Mouse (Mus musculus) lung, embryonic 14.5 days (tissue): Measurements from ENCODE around the gene Cdc73. TPM values are rescaled to one million over a fixed set of nuclear protein-coding genes. Genes with fewer than 3 reads are reported as not detected.
"Not testable (repeated sequence)": the region's sequence is repeated elsewhere in the genome, so short reads cannot be mapped to it uniquely, and the experiment has no call there.

Source experiments
- ATAC-seq: fragments of 200-750 bp; cut with Nextera tagmentation; 2 replicates; pipeline ENCODE4 v1.8.0; 2017; ENCODE audit warnings: mild to moderate bottlenecking, moderate TSS enrichment, moderate library complexity; ENCODE audit not compliant: insufficient read depth
- DNase-seq: peaks from one replicate; pipeline ENCODE4 v3.0.0-alpha.2; 2015
- H3K27ac ChIP-seq: fragments of 300-500 bp; sonication (generic); 2 replicates; pipeline ENCODE4 v1.5.1; 2014; ENCODE audit warnings: low read depth, mild to moderate bottlenecking, moderate library complexity
- H3K27me3 ChIP-seq: fragments of 300-500 bp; sonication (generic); 2 replicates; pipeline ENCODE4 v1.6.1; 2014; ENCODE audit warnings: low read length, control low read depth; ENCODE audit not compliant: insufficient read depth
- H3K36me3 ChIP-seq: fragments of 300-500 bp; sonication (generic); 2 replicates; pipeline ENCODE4 v1.6.1; 2014; ENCODE audit warnings: control low read depth; ENCODE audit not compliant: insufficient read depth
- H3K4me1 ChIP-seq: fragments of 300-500 bp; sonication (generic); 2 replicates; pipeline ENCODE4 v1.6.1; 2014; ENCODE audit warnings: antibody characterized with exemption, control low read depth; ENCODE audit not compliant: insufficient read depth
- H3K4me2 ChIP-seq: fragments of 300-500 bp; sonication (generic); 2 replicates; pipeline ENCODE4 v1.6.1; 2014; ENCODE audit warnings: mild to moderate bottlenecking
- H3K4me3 ChIP-seq: fragments of 300-500 bp; sonication (generic); 2 replicates; pipeline ENCODE4 v1.5.1; 2014; ENCODE audit warnings: low read depth, low read length
- H3K9ac ChIP-seq: fragments of 300-500 bp; sonication (generic); 2 replicates; pipeline ENCODE4 v1.6.1; 2014
- H3K9me3 ChIP-seq: fragments of 300-500 bp; sonication (generic); 2 replicates; pipeline ENCODE4 v1.6.1; 2016; ENCODE audit warnings: low read depth, low read length, control low read depth
- CTCF ChIP-seq: IDR thresholded peaks from 2 replicates; pipeline ENCODE4 v1.5.1; 2016; ENCODE audit warnings: antibody characterized with exemption, low read depth
- WGBS: fragments of 180-500 bp; shearing (Covaris S2); extraction: QIAGEN DNeasy Blood & Tissue Kit; methylation state at CpG from one replicate; pipeline ENCODE4 v1.1.7; 2014; 5-methylcytosine and 5-hydroxymethylcytosine counted together
- polyA plus RNA-seq: library from polyadenylated mRNA; unstranded; fragments of >200 nt; fragmentation: Nextera tagmentation; extraction: Ambion mirVana; gene quantifications from 2 replicates; pipeline ENCODE4 v1.2.1, GENCODE M21; 2014

Cdc73 gene
- polyA plus RNA-seq, 1 experiment from 2014 or later, result 22.2 TPM

DNA sequence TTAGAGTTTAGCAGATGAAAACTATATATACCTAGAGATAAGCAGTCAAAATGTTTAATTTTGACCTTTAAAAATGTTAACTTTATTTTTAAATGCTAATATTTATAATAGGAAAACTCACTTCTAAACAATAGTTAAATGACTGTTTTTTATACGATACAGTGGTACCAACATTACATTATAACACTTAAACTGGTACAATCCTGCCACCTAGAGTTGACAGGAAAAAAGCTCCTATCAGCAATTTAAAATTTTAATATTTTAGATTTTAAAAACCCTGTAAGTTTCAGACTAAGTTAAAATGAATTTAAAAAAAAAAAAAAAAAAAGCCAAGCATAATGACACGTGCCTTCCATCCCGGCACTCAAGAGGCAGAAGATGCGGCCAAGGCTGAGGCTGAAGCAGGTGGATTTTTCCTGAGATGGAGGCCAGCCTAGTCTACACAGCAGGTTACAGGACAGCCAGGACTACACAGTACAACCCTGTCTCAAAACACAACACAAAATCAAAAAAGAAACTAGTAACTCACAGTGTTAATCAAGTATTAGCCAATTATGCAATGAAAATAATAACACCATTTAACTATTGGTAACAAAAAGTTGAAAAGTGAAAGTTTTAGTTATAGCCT lies 26.8 kb downstream of the Cdc73 start:
- no peak overlapping the region for H3K9ac ChIP-seq
- peaks cover 44% of the 10 kb centered on the region for H3K36me3 ChIP-seq
- H3K27me3 ChIP-seq, result no peaks in the 10 kb centered on the region
- H3K9me3 ChIP-seq, result no peaks in the 10 kb centered on the region
- ATAC-seq (no peak), DNase-seq (peak; percentile 42)
- H3K27ac ChIP-seq, result no peak overlapping the region
- H3K4me2 ChIP-seq, result no peak overlapping the region
- no peak overlapping the region for H3K4me3 ChIP-seq
- 87% methylated on average over 4 of the region's 4 CpGs for WGBS
- H3K4me1 ChIP-seq, result no peaks in the 10 kb centered on the region
- TF ChIP-seq CTCF, result no peak

DNA sequence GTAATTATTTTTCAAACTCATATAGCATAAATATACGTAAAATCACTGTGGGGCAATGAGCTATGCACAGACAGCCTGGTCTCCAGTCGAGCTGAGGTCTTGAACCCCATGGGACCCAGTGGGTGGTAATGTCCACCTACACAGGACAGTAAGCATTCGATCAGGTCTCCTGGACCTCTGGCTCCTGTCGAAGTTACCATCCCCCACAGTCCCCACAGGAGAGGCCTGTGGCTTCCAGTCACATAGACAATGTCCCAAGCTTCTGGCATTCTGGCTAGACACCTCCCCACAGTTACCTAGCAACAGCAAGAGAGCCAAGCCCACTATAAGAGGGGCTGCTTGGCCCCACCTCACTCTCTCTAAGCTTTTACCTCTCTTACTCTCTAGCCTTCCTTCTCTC lies 37.9 kb downstream of the Cdc73 start:
- 96% methylated on average over 4 of the region's 4 CpGs for WGBS
- peaks cover 33% of the 10 kb centered on the region for H3K36me3 ChIP-seq
- DNase-seq, H3K9ac ChIP-seq, H3K4me3 ChIP-seq, H3K27ac ChIP-seq, H3K4me2 ChIP-seq, H3K27me3 ChIP-seq, H3K9me3 ChIP-seq, H3K4me1 ChIP-seq, ATAC-seq: not testable (repeated sequence)

DNA sequence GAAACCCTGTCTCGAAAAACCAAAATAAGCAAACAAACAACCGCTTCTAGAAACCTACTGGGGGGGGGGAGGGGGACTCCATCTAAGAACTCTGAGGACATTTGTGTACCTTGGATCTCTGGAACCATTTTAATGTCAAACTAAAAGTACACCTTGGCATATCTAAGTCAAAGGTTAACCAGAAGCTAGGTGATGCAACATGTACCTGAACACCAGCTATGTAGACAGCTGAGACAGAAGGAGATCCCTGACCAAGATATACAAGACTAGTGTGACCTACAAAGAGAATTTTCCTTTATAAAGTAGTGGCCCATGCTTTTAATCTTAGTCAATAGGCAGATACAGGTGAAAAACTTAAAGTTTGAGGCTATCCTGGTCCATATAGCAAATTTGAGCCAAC lies 39.5 kb downstream of the Cdc73 start:
- no peak overlapping the region for H3K4me2 ChIP-seq
- no peak overlapping the region for H3K4me3 ChIP-seq
- H3K9ac ChIP-seq, result no peak overlapping the region
- DNase-seq (no peak), ATAC-seq (no peak)
- H3K27ac ChIP-seq, result no peak overlapping the region
- WGBS, result 90% methylated on average over 2 of the region's 2 CpGs
- no peaks in the 10 kb centered on the region for H3K27me3 ChIP-seq
- H3K4me1 ChIP-seq, result no peaks in the 10 kb centered on the region
- peaks cover 23% of the 10 kb centered on the region; the same call in 1 of the 2 replicates for H3K36me3 ChIP-seq
- H3K9me3 ChIP-seq, result no peaks in the 10 kb centered on the region
- TF ChIP-seq CTCF, result no peak

DNA sequence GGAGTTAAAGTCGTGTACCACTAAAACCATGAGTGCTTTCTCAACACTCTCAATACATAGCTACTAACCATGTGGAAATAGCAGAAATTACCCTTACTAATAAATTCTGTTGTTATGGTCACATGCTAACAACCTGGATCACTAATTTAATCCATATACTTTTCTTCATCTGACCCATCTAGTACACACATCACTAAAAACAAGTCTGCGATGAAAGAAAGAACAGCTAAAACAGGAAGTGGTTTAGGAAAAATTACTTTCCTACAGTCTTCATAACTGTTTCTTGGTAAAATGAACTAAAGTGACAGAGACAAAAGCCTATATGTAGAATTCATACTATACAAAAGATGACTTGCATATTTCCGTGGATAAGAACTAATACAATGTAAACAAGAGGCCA lies 49.0 kb downstream of the Cdc73 start:
- ATAC-seq (no peak), DNase-seq (no peak)
- H3K9me3 ChIP-seq, result no peaks in the 10 kb centered on the region
- WGBS, result 86% methylated on average over 3 of the region's 3 CpGs
- no peak overlapping the region for H3K27ac ChIP-seq
- no peak overlapping the region for H3K9ac ChIP-seq
- no peaks in the 10 kb centered on the region for H3K4me1 ChIP-seq
- peaks cover 10% of the 10 kb centered on the region for H3K36me3 ChIP-seq
- H3K27me3 ChIP-seq, result no peaks in the 10 kb centered on the region
- H3K4me2 ChIP-seq, result no peak overlapping the region
- no peak overlapping the region for H3K4me3 ChIP-seq
- no peak for TF ChIP-seq CTCF

DNA sequence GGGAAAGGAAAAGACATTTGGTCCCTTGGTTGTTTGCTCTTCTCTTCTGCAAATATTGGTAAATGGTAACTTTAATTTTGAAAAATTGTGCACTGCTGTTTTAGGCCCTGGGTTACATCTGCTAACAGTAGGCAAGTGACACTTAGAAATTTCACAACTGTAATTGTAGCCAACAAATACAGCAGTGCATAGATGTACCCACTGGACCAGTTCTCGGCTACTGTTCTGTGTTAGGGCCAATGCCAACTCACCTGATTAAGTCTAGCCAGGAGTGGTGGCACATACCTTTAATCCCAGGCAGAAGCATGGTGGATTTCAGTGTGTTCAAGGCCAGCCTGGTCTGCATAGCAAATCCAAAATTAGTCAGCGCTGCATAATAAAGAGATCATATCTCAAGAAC lies 52.4 kb downstream of the Cdc73 start:
- H3K4me1 ChIP-seq, result no peaks in the 10 kb centered on the region
- H3K9me3 ChIP-seq, result no peaks in the 10 kb centered on the region
- TF ChIP-seq CTCF, result no peak
- DNase-seq (no peak), ATAC-seq (no peak)
- H3K27me3 ChIP-seq, result no peaks in the 10 kb centered on the region
- H3K27ac ChIP-seq, result no peak overlapping the region
- no peak overlapping the region for H3K4me2 ChIP-seq
- no peak overlapping the region for H3K4me3 ChIP-seq
- peaks cover 10% of the 10 kb centered on the region for H3K36me3 ChIP-seq
- H3K9ac ChIP-seq, result no peak overlapping the region
- WGBS, result 91% methylated on average over 2 of the region's 2 CpGs

DNA sequence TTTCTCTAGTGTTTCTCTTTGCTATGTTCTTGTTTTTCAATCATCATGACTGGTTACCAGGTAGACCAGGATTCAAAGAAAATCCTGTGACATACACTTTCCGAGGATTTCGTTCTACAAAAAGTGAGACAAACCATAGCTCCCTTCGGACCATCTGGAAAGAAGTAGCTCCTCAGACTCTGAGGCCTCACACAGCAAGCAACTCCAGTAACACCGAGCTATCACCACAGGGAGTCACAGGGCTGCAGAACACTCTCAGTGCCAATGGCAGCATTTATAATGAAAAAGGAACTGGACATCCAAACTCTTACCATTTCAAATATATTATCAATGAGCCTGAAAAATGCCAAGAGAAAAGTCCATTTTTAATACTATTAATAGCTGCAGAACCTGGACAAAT lies 56.5 kb downstream of the Cdc73 start:
- Histone ChIP-seq H3K4me3 (no peak overlapping the region), H3K4me2 (no peak overlapping the region), H3K27me3 (no peaks in the 10 kb centered on the region), H3K4me1 (no peaks in the 10 kb centered on the region), H3K36me3 (peaks cover 3% of the 10 kb centered on the region; the same call in 1 of the 2 replicates), H3K27ac (no peak overlapping the region), H3K9me3 (no peaks in the 10 kb centered on the region), H3K9ac (no peak overlapping the region)
- ATAC-seq (no peak), DNase-seq (no peak)
- 92% methylated on average over 4 of the region's 4 CpGs for WGBS
- no peak for TF ChIP-seq CTCF

DNA sequence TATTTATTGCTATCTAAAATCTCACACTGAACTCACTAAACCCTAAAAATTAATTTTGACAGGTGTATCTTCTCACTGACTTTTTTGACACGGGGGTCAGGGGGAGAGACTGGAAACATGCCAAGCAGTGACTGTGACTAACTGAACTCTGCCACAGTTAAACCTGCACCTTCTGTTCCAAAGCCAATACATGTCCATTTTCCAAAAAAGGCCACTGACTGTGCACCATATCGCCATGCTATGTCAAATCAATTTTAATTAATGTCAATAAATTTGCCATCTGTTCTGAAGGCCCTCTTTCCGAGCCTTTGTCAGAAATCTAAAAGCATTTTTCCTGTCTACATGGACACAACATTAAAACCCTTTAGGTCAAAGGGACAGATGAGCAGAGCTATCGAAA lies 57.3 kb downstream of the Cdc73 start:
- no peak overlapping the region for H3K9ac ChIP-seq
- no peak overlapping the region for H3K4me2 ChIP-seq
- no peak overlapping the region for H3K4me3 ChIP-seq
- no peaks in the 10 kb centered on the region for H3K9me3 ChIP-seq
- H3K27ac ChIP-seq, result no peak overlapping the region
- H3K4me1 ChIP-seq, result no peaks in the 10 kb centered on the region
- WGBS, result 62% methylated on average over 4 of the region's 4 CpGs
- no peak for TF ChIP-seq CTCF
- ATAC-seq (no peak), DNase-seq (no peak)
- H3K36me3 ChIP-seq, result peaks cover under 1% of the 10 kb centered on the region; the same call in 1 of the 2 replicates
- H3K27me3 ChIP-seq, result no peaks in the 10 kb centered on the region

DNA sequence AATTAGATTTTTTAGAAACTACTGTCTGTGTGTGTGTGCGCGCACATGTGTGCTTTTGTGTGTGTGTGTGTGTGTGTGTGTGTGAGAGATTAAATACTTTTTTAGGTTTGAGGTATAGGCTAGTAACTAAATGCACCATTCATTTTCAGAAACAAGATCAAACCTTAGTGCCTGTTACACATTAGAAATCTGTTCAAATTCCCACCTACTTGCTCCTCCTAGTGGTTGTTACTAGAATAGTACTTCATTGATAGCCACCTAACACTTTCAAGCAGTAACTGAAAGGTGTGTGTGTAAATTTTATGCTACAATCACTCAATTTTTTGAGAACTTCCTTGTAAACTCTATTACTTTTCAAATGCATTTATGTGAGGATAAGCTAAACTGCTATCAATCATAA lies 58.5 kb downstream of the Cdc73 start:
- no peak overlapping the region for H3K27ac ChIP-seq
- peak; percentile 67 for TF ChIP-seq CTCF
- H3K4me3 ChIP-seq, result no peak overlapping the region
- no peaks in the 10 kb centered on the region for H3K27me3 ChIP-seq
- no peaks in the 10 kb centered on the region for H3K4me1 ChIP-seq
- H3K9me3 ChIP-seq, result no peaks in the 10 kb centered on the region
- H3K9ac ChIP-seq, result no peak overlapping the region
- H3K36me3 ChIP-seq, result no peaks in the 10 kb centered on the region
- WGBS, result 96% methylated on average over 2 of the region's 2 CpGs
- no peak overlapping the region for H3K4me2 ChIP-seq
- DNase-seq (peak; percentile 71), ATAC-seq (no peak)
